Mouse (Mus musculus) spleen, adult 2 months (tissue): ENCODE results near the gene H2-M10.6.
"Not testable (repeated sequence)": the region's sequence is repeated elsewhere in the genome, so short reads cannot be mapped to it uniquely, and the experiment has no call there.

Source experiments
- CTCF ChIP-seq: fragments of 200-500 bp; IDR thresholded peaks from 2 replicates; pipeline ENCODE4 v1.5.1; 2011; ENCODE audit warnings: mild to moderate bottlenecking, inconsistent platforms; ENCODE audit not compliant: insufficient read depth, insufficient read length, insufficient replicate concordance; ENCODE audit errors: extremely low read depth
- POLR2A ChIP-seq: fragments of 200-500 bp; IDR thresholded peaks from 2 replicates; pipeline ENCODE4 v1.6.1; 2011; ENCODE audit warnings: low read depth, low read length, inconsistent platforms

DNA sequence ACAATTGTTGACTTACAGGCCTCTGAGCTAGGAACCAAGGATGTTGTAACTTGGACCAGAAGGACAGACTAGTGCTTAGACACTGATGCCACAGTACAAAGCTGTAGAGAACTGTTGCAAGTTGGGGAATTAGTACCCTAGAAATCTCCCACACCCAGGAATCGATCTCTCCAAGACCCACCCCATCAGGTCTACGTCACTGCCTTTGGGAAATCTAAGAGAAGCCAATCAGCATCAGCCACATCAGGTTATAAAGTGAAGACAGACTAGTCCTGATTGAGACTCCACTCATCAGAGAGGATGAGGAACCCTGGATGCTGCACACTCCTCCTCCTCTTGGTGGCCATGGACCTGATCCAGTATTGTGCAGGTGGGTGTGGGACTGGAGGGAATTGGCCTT lies 39.4 kb upstream of the H2-M10.6 start, which contains the start of gene H2-M10.5:
- not testable (repeated sequence) for TF ChIP-seq POLR2A, CTCF
